Mouse (Mus musculus) myocyte (in vitro differentiated cells): ENCODE measurements around the gene Mfng.

Experiments used
- MAX ChIP-seq: IDR thresholded peaks from one replicate; pipeline ENCODE4 v1.6.1; 2011; ENCODE audit warnings: low read depth, mild to moderate bottlenecking, control low read depth
- POLR2A ChIP-seq: IDR thresholded peaks from one replicate; pipeline ENCODE4 v1.6.1; 2011; ENCODE audit warnings: low read depth, mild to moderate bottlenecking, control low read depth, moderate library complexity; ENCODE audit not compliant: insufficient read length
- SRF ChIP-seq: IDR thresholded peaks from one replicate; pipeline ENCODE4 v1.6.1; 2011; ENCODE audit warnings: low read depth; ENCODE audit not compliant: control insufficient read depth, insufficient read length
- TCF12 ChIP-seq: IDR thresholded peaks from one replicate; pipeline ENCODE4 v1.6.1; 2011; ENCODE audit warnings: mild to moderate bottlenecking, control low read depth; ENCODE audit not compliant: poor library complexity, insufficient read depth, severe bottlenecking
- USF1 ChIP-seq: IDR thresholded peaks from one replicate; pipeline ENCODE4 v1.6.1; 2011; ENCODE audit warnings: low read depth, mild to moderate bottlenecking, control low read depth, moderate library complexity

DNA sequence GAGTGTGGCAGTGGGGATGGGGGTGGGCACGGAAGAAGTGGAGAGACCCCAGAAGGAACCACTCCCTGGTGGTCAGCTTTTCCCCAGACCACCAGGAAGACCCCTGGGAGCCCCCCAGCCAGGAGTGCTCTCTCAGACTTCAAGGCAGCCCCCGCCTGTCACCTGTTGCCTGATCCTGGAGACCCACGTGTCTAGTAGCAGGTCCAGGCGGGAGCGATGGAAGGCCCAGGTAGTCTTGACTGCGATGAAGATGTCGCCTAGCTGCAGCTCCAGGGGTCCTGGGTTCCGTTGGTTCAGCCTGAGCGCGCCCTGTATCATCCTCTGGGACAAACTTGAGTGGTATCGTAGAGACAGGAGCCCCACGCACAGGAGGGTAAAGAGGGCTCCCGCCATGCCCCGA, 419 bp downstream of the Mfng start:
- TF ChIP-seq POLR2A (no peak), USF1 (no peak), MAX (no peak), SRF (no peak), TCF12 (no peak)
